Mouse (Mus musculus): ENCODE measurements at regions not wholly inside any gene's neighbourhood (a gene's known extent, or its start where the extent isn't known, plus 50 kb on each side); places are given as distances from the start of the nearest gene placed in this dataset.

GRCm38 (mm10) chr6:107394611-107395010, 135.0 kb upstream of the Lrrn1 start:
- no peaks in the 10 kb centered on the region for H3K9me3 ChIP-seq
- H3K27ac ChIP-seq = no peak overlapping the region
- H3K4me3 ChIP-seq = no peak overlapping the region
- no peak overlapping the region for H3K9ac ChIP-seq
- ATAC-seq (ENCODE audit: insufficient number of reproducible peaks, insufficient read depth, low FRiP score, low TSS enrichment) = no peak
- H3K27me3 ChIP-seq = no peaks in the 10 kb centered on the region
- no peaks in the 10 kb centered on the region for H3K36me3 ChIP-seq
- H3K4me2 ChIP-seq (replicated peaks) = no peak overlapping the region
- no peaks in the 10 kb centered on the region for H3K4me1 ChIP-seq
- WGBS = 78% methylated on average over 2 of the region's 2 CpGs

DNA sequence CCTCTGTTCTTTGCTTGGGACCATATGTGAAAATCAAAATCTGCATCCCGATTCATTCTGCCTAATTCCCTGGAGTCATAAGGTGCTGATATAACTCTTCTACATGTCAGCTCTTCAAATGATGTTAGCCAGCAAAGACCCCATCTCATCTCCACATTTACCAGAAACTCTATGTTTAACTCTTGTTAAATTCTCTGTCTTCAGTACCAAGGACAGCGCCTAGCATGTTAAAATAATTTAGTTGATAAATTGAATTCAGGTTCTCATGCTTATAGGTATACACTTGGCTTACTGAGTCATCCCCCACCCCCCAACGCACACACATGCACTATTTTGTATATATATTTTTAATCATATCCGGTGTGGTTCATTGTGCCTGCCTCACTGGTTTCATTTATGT, 113.8 kb upstream of the Lrrn1 start:
- no peaks in the 10 kb centered on the region for H3K9me3 ChIP-seq
- no peaks in the 10 kb centered on the region for H3K36me3 ChIP-seq
- H3K4me1 ChIP-seq = no peaks in the 10 kb centered on the region
- H3K27ac ChIP-seq = no peak overlapping the region
- 74% methylated on average over 4 of the region's 4 CpGs for WGBS
- H3K4me2 ChIP-seq (replicated peaks) = no peak overlapping the region
- H3K27me3 ChIP-seq = no peaks in the 10 kb centered on the region
- no peak for ATAC-seq (ENCODE audit: insufficient number of reproducible peaks, insufficient read depth, low FRiP score, low TSS enrichment)
- H3K4me3 ChIP-seq = no peak overlapping the region
- no peak overlapping the region for H3K9ac ChIP-seq

GRCm38 (mm10) chr6:107422091-107422490, 107.5 kb upstream of the Lrrn1 start:
- Histone ChIP-seq H3K4me2 (replicated peaks) (no peak overlapping the region), H3K27ac (no peak overlapping the region), H3K4me1 (no peaks in the 10 kb centered on the region), H3K9me3 (no peaks in the 10 kb centered on the region), H3K36me3 (no peaks in the 10 kb centered on the region), H3K27me3 (no peaks in the 10 kb centered on the region), H3K4me3 (no peak overlapping the region), H3K9ac (no peak overlapping the region)
- WGBS = 51% methylated on average over 3 of the region's 3 CpGs
- no peak for ATAC-seq (ENCODE audit: insufficient number of reproducible peaks, insufficient read depth, low FRiP score, low TSS enrichment)

DNA sequence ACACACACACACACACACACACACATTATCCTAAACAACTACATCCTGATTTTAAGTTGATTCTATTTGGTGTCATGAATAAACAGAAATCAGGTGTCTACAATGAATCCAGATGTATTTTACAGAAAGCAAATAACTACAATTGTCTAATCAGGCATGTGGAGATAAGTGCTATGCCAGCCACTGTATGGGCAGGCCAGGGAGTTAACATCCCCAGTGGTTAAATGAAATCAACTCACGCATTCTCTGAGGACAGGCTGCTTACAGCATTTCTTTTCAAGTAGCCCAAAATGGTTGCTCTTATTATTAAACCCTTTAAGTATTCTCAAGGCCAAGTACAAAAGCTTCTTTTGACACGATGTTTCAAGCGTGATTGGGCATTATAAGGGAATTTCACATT, 103.0 kb upstream of the Lrrn1 start:
- Histone ChIP-seq H3K9me3 (no peaks in the 10 kb centered on the region), H3K4me2 (replicated peaks) (no peak overlapping the region), H3K4me1 (no peaks in the 10 kb centered on the region), H3K27ac (no peak overlapping the region), H3K4me3 (no peak overlapping the region), H3K27me3 (no peaks in the 10 kb centered on the region), H3K9ac (no peak overlapping the region), H3K36me3 (no peaks in the 10 kb centered on the region)
- no peak for ATAC-seq (ENCODE audit: insufficient number of reproducible peaks, insufficient read depth, low FRiP score, low TSS enrichment)
- WGBS = 83% methylated on average over 3 of the region's 3 CpGs

DNA sequence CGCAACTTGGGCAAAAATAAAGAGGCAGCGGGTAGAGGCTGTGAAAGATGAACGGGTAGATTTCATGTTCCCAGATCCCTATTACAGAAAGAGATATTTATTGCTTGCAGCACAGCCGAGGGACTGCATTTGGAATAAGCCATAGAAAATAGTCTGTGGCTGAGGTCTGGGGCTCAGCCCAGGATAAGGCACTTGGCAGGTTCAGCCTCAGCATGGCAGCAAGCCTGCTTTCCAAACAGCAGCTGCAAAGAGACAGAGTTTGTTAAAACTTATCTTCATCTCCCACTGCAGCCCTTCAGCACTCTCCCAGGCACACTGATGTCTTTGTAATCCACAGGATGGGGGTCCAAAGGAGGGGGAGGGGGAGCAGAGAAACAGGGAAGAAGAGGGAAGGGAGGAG, 98.5 kb upstream of the Lrrn1 start:
- H3K4me2 ChIP-seq (replicated peaks) = no peak overlapping the region
- H3K4me1 ChIP-seq = no peaks in the 10 kb centered on the region
- H3K27me3 ChIP-seq = no peaks in the 10 kb centered on the region
- H3K9me3 ChIP-seq = no peaks in the 10 kb centered on the region
- H3K27ac ChIP-seq = no peak overlapping the region
- WGBS = 74% methylated on average over 4 of the region's 4 CpGs
- no peak overlapping the region for H3K9ac ChIP-seq
- ATAC-seq (ENCODE audit: insufficient number of reproducible peaks, insufficient read depth, low FRiP score, low TSS enrichment) = no peak
- H3K4me3 ChIP-seq = no peak overlapping the region
- no peaks in the 10 kb centered on the region for H3K36me3 ChIP-seq

DNA sequence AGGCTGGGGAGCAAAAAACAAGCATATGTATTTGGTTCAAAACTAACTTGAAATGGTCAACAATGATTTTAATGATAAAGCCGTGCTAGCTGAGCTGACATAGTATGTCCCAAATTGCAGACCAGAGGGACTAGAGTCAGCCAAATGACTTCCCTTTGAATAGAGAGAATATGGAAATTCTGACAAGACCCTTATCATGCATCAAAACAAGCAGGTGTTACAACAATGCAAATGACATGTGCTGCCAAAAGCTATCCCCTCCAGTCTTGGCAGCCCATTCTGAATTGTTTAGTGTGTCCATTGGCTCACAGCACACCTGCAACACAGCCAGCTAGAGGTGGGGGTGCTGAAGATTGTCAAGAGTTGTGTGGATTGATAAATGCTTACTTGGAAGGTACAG, 87.5 kb upstream of the Lrrn1 start:
- ATAC-seq (ENCODE audit: insufficient number of reproducible peaks, insufficient read depth, low FRiP score, low TSS enrichment) = no peak
- Histone ChIP-seq H3K36me3 (no peaks in the 10 kb centered on the region), H3K4me3 (no peak overlapping the region), H3K4me1 (no peaks in the 10 kb centered on the region), H3K27ac (no peak overlapping the region), H3K9me3 (no peaks in the 10 kb centered on the region), H3K9ac (no peak overlapping the region), H3K27me3 (no peaks in the 10 kb centered on the region), H3K4me2 (replicated peaks) (no peak overlapping the region)
- WGBS = 93% methylated on average over 1 of the region's 1 CpGs

- Histone ChIP-seq H3K9ac (no peak overlapping the region), H3K9me3 (no peaks in the 10 kb centered on the region), H3K4me2 (replicated peaks) (no peak overlapping the region), H3K27ac (no peak overlapping the region), H3K4me1 (no peaks in the 10 kb centered on the region), H3K4me3 (no peak overlapping the region), H3K36me3 (no peaks in the 10 kb centered on the region), H3K27me3 (no peaks in the 10 kb centered on the region)
- 79% methylated on average over 3 of the region's 3 CpGs for WGBS
- no peak for ATAC-seq (ENCODE audit: insufficient number of reproducible peaks, insufficient read depth, low FRiP score, low TSS enrichment)
Measured at GRCm38 (mm10) chr6:107444336-107444735, 85.2 kb upstream of the Lrrn1 start.

- Histone ChIP-seq H3K4me3 (no peak overlapping the region), H3K36me3 (no peaks in the 10 kb centered on the region), H3K4me2 (replicated peaks) (no peak overlapping the region), H3K4me1 (no peaks in the 10 kb centered on the region), H3K9me3 (no peaks in the 10 kb centered on the region), H3K27me3 (no peaks in the 10 kb centered on the region), H3K27ac (no peak overlapping the region), H3K9ac (no peak overlapping the region)
- ATAC-seq (ENCODE audit: insufficient number of reproducible peaks, insufficient read depth, low FRiP score, low TSS enrichment) = no peak
- WGBS = 85% methylated on average over 1 of the region's 1 CpGs
Measured at GRCm38 (mm10) chr6:107459220-107459619, 70.3 kb upstream of the Lrrn1 start.

DNA sequence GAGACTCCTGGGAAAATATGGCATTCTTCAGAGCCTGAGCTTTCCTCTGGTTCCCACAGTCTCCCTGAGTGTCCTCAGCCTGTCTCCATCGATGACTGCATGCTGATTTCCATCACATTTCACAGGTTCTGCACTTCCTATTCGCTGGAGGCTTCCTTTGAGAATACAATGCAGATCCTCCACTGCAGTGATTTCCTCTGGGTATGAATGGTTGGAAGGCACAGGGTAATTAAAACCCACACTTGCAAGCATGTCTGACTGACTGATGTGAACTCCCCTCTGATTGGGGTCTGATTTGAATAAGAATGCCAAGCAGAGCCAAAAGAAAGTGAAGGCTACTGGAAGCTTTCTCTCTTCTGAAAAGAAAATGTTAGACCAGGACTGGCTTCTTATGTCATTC, 67.1 kb upstream of the Lrrn1 start:
- no peaks in the 10 kb centered on the region for H3K4me1 ChIP-seq
- ATAC-seq (ENCODE audit: insufficient number of reproducible peaks, insufficient read depth, low FRiP score, low TSS enrichment) = no peak
- no peaks in the 10 kb centered on the region for H3K27me3 ChIP-seq
- no peaks in the 10 kb centered on the region for H3K9me3 ChIP-seq
- H3K9ac ChIP-seq = no peak overlapping the region
- no peak overlapping the region for H3K27ac ChIP-seq
- no peak overlapping the region for H3K4me2 ChIP-seq (replicated peaks)
- H3K4me3 ChIP-seq = no peak overlapping the region
- 27% methylated on average over 2 of the region's 2 CpGs for WGBS
- H3K36me3 ChIP-seq = no peaks in the 10 kb centered on the region

- ATAC-seq (ENCODE audit: insufficient number of reproducible peaks, insufficient read depth, low FRiP score, low TSS enrichment) = no peak
- no peak overlapping the region for H3K4me3 ChIP-seq
- H3K27ac ChIP-seq = no peak overlapping the region
- H3K4me1 ChIP-seq = no peaks in the 10 kb centered on the region
- WGBS = 80% methylated on average over 2 of the region's 2 CpGs
- no peaks in the 10 kb centered on the region for H3K27me3 ChIP-seq
- no peak overlapping the region for H3K9ac ChIP-seq
- H3K9me3 ChIP-seq = no peaks in the 10 kb centered on the region
- no peaks in the 10 kb centered on the region for H3K36me3 ChIP-seq
- no peak overlapping the region for H3K4me2 ChIP-seq (replicated peaks)
Measured at GRCm38 (mm10) chr6:107473395-107473794, 56.2 kb upstream of the Lrrn1 start.

DNA sequence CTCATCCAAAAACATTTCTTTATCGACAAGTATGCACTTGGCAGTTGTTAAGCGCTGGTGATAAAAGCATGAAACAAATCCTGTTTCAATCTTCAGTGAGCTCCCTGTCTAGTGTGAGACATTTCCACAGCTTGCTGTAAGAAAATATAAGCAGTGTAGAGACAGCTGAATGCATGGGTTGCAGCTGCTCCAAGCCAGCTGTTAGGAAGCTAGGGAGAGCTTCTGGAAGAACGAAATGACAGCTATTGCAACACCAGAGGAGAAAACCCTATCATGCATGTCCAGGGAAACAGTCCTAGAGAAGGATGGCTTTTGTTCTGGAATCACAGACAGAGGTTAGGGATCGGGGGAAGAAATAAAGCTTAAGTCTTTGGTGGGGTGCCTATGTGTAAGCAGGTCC, 55.4 kb upstream of the Lrrn1 start:
- ATAC-seq (ENCODE audit: insufficient number of reproducible peaks, insufficient read depth, low FRiP score, low TSS enrichment) = no peak
- Histone ChIP-seq H3K4me3 (no peak overlapping the region), H3K9ac (no peak overlapping the region), H3K36me3 (no peaks in the 10 kb centered on the region), H3K4me2 (replicated peaks) (no peak overlapping the region), H3K27me3 (no peaks in the 10 kb centered on the region), H3K4me1 (no peaks in the 10 kb centered on the region), H3K27ac (no peak overlapping the region), H3K9me3 (no peaks in the 10 kb centered on the region)
- WGBS = 81% methylated on average over 4 of the region's 4 CpGs

Data from embryonic facial prominence, embryonic 12.5 days (tissue).